Mouse (Mus musculus) liver, embryonic 14.5 days (tissue): ENCODE measurements at regions not wholly inside any gene's neighbourhood (a gene's known extent, or its start where the extent isn't known, plus 50 kb on each side); places are given as distances from the start of the nearest gene placed in this dataset.

ENCODE experiments used
- CTCF ChIP-seq: IDR thresholded peaks from 2 replicates; pipeline ENCODE4 v1.5.1; 2016; ENCODE audit warnings: antibody characterized with exemption, low read depth, control low read depth
- EP300 ChIP-seq: IDR thresholded peaks from 2 replicates; pipeline ENCODE4 v1.6.1; 2016; ENCODE audit warnings: antibody characterized with exemption, low read depth

DNA sequence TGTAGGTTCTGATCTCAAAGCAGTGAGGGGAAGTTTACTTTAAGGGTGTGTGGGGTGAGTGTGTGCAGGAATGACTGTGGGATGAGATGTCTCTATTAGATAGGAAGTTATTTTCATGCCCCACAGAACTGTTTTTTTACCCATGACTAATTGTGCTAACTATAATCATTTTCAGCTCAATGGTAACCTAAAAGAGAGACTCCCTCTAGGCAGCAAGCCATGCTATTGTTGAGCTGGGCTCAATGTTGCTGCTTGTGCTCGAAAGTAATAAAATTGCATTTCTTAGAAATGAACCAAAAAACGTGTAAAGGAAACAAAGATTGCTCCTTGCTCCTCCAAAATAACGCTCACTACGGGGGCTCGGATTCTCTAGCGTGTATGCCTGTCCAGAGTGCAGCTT is 146.2 kb downstream of the Ddx11 start:
- TF ChIP-seq EP300, result no peak
- no peak for TF ChIP-seq CTCF
